Mouse (Mus musculus) gastrocnemius, postnatal 14 days (tissue): ENCODE measurements around the gene Apln. TPM values are rescaled to one million over a fixed set of nuclear protein-coding genes. Genes with fewer than 3 reads are reported as not detected.

Experiments
- DNase-seq: peaks from one replicate; pipeline ENCODE4 v3.0.0; 2021; ENCODE audit warnings: mixed read lengths
- intact Hi-C: fragments of 180-260 bp; cut with DNase I; formaldehyde crosslinking; loops from one replicate; pipeline ENCODE4 v1.15.1; 2025; ENCODE audit warnings: low total_unique reads
- total RNA-seq, 2 experiments: library from RNA; stranded (reverse); gene quantifications; 2 replicates each; pipeline ENCODE4 v1.2.3; 2021

Apln gene
- total RNA-seq, 2 experiments from 2014 or later, result 9.1 to 16.8 TPM

DNA sequence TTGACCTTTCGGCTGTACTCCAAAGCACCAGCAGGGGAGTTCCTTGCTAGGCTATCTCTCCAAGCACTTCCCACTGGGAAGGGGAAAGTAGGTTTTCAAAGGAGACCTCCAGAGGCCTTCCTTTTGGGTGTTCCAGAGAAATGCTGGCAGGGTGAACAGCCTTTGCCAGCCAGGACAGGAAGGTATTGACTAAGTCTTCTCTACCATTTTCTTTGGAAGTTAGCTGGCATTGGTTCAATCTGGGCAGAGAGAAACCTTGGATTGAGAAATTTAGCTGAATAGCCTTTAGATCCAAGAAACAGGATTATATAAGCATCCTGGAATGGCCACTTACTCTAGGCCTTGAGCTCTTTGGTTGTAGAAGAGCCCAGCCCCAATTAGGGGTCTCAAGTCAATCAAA is 11.8 kb downstream of the Apln start:
- intact Hi-C loops, result no loop called here

GRCm38 (mm10) chrX:48019940-48020339 is 14.7 kb downstream of the Apln start:
- DNase-seq, result peak; percentile 52
- intact Hi-C loops, result no loop called here

More for the DNA sequence above, 11.8 kb downstream of the Apln start:
- DNase-seq, result no peak

DNA sequence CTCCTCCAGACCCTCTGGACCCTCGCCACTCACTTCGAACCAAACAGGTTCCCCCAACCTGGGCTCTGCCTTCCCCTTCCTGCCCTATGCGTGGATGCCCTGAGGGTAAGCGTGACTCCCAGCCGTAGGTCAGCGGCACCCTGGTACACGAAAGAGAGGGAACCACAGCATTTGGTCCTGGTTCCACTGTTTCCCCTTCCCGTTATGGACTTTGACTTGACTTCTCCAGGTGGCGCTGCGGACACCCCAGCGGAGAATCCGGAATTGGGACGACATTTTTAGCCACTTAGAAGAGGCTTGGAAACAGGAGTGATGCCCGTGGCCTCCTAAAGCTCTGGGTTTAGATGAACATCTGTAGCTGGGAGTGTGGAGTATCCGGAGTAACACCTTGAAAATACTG is 15.3 kb downstream of the Apln start:
- intact Hi-C loops, result no loop called here
- no peak for DNase-seq

- intact Hi-C loops, result no loop called here
- DNase-seq, result no peak
Observed at GRCm38 (mm10) chrX:48016906-48017601, 17.6 kb downstream of the Apln start.

DNA sequence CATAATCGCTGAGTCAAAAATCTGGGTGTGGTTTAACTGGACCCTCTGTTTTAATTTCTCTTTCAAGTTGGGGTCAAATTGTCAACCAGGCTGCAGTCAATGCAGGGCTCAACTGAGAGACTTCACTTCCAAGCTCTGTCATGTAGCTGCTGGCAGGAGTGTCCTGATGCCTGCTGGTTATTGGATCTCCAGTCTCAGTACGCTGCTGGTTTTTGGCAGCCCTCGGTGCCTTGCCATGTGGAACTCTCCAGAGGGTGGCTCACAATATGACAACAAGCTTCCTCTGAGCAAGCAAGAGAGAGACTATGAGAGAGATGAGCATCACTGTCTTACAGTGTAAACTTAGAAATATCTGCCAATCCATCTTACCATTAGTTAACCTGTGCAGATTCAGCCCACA is 23.0 kb downstream of the Apln start:
- intact Hi-C loops, result no loop called here
- no peak for DNase-seq

DNA sequence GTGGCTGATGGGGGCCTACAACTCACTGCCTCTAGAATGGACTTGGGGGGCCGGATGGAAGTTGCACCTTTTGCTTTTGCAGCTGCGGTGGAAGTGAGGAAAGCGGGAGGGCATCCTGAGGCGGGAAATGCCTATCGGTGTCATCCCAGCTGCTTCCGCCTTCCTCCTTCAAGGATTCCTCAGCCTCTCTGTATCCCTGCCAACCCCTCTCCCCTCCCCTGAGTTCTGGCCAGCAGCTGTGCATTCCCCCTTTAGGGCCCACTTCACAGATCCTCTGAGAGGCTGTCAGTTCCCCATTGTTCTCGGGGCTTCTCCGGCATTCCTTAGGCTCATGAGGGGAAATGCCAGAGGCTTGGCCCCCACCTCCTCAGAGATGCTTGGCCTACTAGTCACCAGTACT is 28.6 kb downstream of the Apln start:
- DNase-seq, result no peak
- intact Hi-C loops, result no loop called here

DNA sequence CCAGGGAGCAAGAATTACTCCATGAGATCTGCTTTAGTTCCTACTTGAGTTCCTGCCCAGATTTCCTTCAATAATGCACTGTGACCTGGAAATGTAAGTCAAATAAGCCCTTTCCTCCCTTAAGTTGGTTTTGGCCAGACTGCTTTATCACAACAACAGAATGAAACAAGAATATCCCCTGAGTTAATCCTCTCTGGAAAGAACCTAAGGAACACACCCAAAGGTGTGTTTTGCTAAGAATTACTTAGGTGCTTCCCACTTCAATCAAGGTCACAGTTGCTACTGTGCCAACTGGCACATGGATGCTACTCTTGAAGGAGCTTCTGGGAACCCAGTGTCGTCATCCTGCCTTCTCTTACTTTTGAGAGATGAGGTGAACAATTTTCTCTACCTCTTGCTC is 29.9 kb downstream of the Apln start:
- no peak for DNase-seq
- intact Hi-C loops, result no loop called here

DNA sequence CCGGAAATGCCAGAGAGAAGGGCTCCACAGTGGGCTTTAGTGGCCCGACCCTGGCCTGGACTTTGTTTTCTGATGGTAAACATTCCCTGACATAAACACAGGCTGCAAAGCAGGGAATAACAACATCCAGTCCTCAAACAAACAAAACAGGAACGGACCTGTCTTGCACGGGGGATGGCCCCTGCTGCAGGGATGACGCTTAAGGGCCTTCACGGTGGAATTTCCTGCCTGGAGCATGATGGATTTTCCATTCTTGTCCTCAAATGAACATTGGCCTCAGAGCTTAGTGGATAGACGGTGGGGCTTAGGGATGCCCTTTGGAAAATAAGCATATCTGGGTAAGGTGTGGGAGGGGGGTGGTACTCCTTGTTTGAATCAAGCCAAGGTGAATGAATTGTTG is 33.5 kb downstream of the Apln start:
- intact Hi-C loops, result no loop called here
- DNase-seq, result no peak

DNA sequence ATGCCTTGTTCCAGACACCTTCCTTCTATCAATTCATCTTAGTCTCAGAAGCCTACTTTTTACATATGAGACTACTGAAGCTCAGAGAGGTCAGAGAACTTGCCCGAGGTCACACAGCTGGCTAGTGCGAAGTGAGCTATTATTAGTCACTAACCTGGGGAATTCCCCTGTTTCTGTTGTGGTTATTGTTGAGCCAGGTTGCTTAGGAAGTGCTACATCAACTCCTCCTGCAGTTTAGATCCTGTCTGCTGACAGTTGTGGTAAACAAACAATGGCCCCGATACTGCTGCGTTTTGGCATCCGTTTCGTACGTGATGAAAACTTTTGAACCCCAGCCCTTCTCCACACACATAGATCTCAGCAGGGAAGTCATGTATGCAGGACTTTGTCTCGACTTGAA is 36.2 kb downstream of the Apln start:
- intact Hi-C loops, result loop anchor here (10.0 kb wide), 2 partner anchors 126 to 386 kb away; no protein-coding TSS in a partner anchor
- DNase-seq, result no peak

GRCm38 (mm10) chrX:47992606-47993005 is 42.0 kb downstream of the Apln start:
- intact Hi-C loops, result loop anchor here (10.0 kb wide), 2 partner anchors 132 to 392 kb away; no protein-coding TSS in a partner anchor

DNA sequence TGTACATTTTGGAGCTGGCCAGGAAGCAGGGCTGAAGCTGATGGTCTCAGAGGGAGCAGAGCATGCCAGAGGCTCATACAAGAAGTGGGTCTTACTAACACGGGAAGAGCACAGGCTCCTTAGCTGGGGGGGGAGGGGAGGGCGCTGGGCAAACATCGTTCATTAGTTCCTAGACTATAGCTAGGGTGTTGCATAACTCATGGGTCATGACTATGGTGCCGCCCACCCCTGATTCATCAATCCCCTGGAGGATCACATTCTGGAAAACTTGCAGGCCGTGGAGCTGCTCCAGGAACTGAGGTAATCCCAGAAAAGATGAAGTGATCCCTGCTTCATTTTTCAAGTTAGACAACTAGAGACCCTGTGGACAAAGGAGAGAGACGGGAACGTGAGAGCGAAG is 46.6 kb downstream of the Apln start:
- peak; percentile 32 for DNase-seq
- intact Hi-C loops, result no loop called here

More at GRCm38 (mm10) chrX:47992606-47993005, 42.0 kb downstream of the Apln start:
- DNase-seq, result peak; percentile 67

DNA sequence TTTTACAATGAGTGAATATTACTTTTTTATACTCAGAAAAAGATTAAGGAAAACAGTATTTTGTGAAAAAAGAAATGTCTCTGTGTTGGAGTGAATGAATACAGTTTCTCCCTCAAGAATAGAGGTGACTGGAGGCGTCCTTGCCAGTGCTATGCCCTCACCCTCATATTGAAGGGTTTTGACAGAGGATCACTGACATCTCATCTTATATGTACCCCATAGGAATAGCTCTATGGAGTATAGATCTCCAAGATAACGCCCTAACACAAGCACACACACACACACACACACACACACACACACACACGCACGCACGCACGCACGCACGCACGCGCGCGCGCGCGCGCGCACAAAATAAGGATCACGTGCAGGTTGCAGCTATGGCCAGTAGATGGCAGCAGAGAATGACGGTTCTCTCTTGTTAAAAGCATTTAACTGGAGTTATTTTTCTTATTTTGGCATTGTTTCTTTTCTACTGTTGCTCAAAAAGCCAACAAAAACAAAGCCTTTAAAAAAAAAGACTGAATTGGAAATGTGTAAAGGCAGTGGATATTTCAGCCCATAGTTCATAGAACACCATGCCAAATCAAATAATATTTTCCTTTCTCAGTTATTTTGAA is 49.5 kb downstream of the Apln start:
- intact Hi-C loops, result no loop called here
- DNase-seq, result peak; percentile 36

DNA sequence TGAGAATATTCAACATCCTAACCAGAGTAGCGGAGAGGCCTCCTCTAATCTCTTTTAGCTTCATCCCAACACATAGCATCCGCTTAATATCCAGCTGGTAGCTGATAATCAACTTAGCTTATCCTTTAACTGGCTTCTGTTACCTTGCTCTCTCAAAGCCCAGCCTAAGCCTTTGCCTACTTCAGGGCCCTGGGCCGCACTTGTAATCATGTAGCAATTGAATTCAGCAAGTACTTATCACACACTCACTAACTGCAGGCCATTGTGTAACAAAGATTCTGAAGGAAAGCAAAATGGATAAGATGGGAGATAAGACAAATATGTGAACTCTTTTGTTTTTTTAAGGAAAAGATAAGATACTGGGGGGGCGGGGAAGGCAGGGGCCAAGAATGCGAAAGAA is 57.6 kb downstream of the Apln start:
- intact Hi-C loops, result no loop called here
- DNase-seq, result no peak

GRCm38 (mm10) chrX:47976551-47976950 is 58.1 kb downstream of the Apln start:
- intact Hi-C loops, result no loop called here
- DNase-seq, result peak; percentile 18

Other genes starting within 250 kb of the Apln start
- gene Smarca1, start 141.9 kb downstream of the Apln start, total RNA-seq, result 1 to 10 TPM; 2.3 to 3.0 TPM
- gene Ocrl, start 122.5 kb downstream of the Apln start, total RNA-seq, result 10 to 100 TPM in 1 of 2 experiments, 1 to 10 TPM in 1; 6.8 to 13.5 TPM
- 1 to 10 TPM in 1 of 2 experiments, under 1 TPM in 1; 0.49 to 1.7 TPM for gene Xpnpep2, start 73.9 kb upstream of the Apln start, total RNA-seq
- under 1 TPM; 0.51 to 0.55 TPM for gene Sash3, start 111.6 kb upstream of the Apln start, total RNA-seq
- 1 to 10 TPM; 7.4 to 9.5 TPM for gene Zdhhc9, start 174.0 kb upstream of the Apln start, total RNA-seq
- 10 to 100 TPM; 11.5 to 15.0 TPM for gene Utp14a, start 222.0 kb upstream of the Apln start, total RNA-seq